Mouse (Mus musculus): ENCODE measurements around the gene Smg1.

- TF ChIP-seq POLR2A (IDR thresholded peaks at IDR 0.05; ENCODE audit: low read depth, low read length) (no peak), CTCF (IDR thresholded peaks at IDR 0.05; ENCODE audit: borderline replicate concordance, insufficient read depth, low read length) (no peak)
Measured at GRCm38 (mm10) chr7:118111128-118111527, 132.3 kb downstream of the Smg1 start.
